Mouse (Mus musculus) kidney, adult 11 months (tissue): ENCODE data around the gene Cfap299.
A peak's percentile ranks its signal among the peaks of the same experiment; 100 is the strongest.
"Not testable (repeated sequence)": the region's sequence is repeated elsewhere in the genome, so short reads cannot be mapped to it uniquely, and the experiment has no call there.

ENCODE experiments used
- DNase-seq: peaks from one replicate; pipeline ENCODE4 v3.0.0; 2022

Gene Cfap299

GRCm38 (mm10) chr5:98550285-98550684, 221.2 kb downstream of the Cfap299 start:
- no peak for DNase-seq

- no peak for DNase-seq
These were observed 221.8 kb downstream of the Cfap299 start for GRCm38 (mm10) chr5:98550873-98551272.

- DNase-seq: no peak
These were observed 223.3 kb downstream of the Cfap299 start, which contains the start of gene Gm11111 for GRCm38 (mm10) chr5:98552395-98552794. TSS of gene Gm11111 (plus strand) at chr5:98552695.

DNA sequence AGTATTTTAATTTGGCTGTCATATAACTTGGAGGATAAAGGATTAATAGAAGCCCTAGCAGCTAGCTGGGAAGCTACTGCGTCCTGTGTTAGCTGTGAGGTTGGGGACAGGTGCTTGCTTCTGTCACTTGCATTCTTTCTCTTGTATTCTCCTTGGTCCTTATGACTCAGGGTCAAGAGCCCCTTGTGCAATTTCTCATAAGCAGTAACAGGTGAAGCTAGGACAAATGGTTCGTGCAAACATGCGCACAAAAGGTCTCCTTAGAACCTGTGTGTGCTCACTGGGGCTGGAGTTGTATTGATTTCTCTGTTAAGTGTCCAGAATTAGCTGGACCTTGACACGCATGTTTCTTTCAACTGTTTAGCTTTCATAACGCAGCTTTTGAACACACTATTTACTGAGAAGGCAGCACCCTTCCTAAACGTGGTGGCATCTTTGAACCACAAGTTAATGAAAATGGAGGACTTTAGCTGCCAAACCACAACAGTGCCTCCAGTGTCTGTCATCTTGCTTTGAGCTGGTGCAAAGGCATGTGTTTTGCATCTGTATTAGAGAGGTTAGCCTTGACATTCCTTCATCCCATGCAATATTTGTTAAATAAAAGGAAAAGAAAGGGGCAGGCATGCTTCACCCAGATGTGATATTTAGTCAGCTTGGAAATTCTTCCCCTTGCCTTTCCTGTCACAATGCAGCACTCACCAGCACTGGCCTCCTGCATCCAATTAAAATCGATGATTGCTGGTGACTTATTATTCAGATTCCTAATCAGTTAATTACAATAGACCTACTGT, 223.9 kb downstream of the Cfap299 start:
- DNase-seq: no peak

DNA sequence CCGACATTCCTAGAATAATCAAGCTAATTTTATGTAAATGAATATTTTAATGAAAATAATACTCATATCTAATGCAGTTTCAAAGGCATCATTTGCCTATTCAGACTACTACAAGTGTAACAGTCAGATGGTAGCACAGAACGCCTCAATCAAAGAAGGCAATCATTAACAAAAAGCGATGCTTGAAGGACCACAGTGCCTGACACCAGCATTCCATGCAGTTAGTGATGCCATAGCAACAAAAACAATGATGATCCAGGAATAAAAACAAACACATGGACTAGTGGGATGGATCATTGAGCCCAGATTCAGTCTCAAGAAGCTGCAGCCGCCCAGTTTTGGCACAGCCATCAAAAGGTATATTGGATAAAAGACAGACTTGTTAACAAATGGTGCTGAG, 232.2 kb downstream of the Cfap299 start:
- peak; percentile 10 for DNase-seq

- DNase-seq: no peak
These were observed 233.7 kb downstream of the Cfap299 start for GRCm38 (mm10) chr5:98562806-98563205.

- DNase-seq: no peak
These were observed 234.7 kb downstream of the Cfap299 start for GRCm38 (mm10) chr5:98563801-98564200.

DNA sequence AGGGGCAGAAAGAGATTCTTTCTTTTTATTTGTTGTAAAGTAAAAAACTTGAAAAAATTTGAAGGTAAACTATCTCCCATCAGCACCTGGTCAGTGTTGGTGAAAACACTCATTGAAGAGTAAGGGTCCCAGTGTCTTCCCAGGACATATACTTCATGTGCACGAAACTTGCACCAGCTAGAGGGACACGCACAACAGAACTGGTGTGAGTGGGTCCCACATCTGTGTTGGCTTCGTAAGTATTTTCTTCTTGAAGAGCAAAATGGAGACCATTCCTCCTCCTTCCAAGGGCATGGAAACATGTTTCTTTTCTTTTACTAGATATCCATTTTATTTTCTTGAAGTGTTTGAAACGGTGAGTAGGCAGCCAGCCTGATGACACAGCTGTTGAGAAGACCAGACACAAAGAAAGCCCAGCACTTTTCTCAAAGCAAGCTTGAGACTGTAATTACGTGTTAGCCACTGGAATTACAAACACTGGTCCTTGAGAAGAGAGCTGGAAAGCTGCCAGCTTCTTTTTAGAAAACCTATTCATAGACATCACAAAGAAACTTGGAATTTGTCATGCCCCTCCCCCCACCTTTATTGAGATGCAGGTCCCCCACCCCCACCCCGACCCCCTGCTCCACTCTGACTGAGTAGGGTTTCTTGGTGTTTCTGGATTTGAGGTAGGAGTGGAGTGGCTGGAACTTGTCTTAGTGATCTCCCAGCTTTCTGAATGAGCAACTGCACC, 237.5 kb downstream of the Cfap299 start:
- no peak for DNase-seq

GRCm38 (mm10) chr5:98568481-98568880, 239.4 kb downstream of the Cfap299 start:
- no peak for DNase-seq

GRCm38 (mm10) chr5:98569029-98569513, 240.0 kb downstream of the Cfap299 start:
- DNase-seq: no peak

DNA sequence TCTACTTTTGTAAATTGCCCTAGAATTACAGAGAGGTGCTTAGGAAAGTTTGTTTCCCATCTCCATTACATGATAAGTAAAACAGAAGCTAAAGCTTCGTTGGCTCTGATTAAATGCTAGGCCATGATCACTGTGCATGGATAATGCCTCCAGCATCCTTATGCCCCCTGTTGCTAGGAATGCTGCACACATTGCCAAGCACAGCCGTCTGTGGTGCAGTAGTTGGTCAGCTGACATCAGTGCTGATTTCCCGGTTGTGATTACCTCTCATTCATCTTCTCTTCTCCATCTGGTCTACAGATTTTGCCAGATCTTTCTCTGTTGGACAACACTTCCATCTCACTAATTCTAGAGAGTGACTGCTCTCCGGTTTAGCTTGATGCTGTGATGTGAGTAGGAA, 243.3 kb downstream of the Cfap299 start:
- DNase-seq: no peak

DNA sequence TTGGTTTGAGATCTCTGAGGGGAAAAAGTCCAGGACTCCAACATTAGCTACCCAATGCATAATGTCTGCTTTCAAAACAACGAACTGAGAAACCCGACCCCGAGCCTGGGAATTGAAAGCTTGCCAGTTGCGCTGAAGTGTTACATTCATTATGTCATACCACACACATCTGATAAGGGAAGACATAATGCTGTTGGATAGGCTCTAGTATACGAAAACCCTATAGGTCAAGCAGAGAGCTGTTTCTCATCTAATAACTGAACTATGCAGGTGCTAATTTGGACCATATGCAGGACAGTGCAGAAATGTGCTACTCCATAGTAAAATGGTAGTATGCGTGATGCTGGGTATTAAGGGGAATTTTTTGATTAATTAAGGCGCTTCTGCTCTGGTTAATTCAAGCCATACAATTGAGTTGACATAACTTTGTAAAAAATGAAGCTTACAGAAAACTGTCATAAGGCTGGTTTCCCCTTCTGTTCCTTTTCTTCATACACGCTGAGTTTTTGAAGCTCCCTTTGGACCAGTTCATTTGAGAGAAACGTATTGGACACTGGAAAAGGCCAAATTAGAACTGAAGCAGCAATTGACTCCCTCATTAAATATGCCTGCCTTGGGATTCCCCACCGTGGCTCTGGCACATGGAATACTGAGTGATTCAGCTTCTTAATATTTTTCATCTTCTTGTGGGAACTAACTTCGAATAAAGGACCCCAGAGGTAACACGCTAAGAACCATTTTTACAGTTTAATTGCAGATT, 245.8 kb downstream of the Cfap299 start:
- no peak for DNase-seq

- DNase-seq: no peak
These were observed 246.3 kb downstream of the Cfap299 start for GRCm38 (mm10) chr5:98575471-98575834.

DNA sequence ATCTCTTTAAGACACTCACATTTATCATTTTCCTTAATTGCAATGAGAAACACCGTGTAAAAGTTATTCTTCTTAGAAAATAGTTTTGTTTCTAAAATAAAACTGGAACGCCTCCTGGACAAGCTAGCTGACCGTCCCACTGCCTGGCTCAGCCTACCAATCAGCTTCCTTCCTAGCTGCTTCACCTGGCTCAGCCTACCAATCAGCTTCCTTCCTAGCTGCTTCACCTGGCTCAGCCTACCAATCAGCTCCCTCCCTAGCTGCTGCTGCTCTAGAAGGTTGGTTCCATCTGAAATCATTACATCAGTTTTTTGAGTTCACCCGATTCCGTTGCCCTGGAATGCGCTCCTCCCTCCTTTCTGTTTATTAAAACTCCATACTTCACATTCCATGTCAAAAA, 247.4 kb downstream of the Cfap299 start:
- not testable (repeated sequence) for DNase-seq

- no peak for DNase-seq
These were observed 249.3 kb downstream of the Cfap299 start for GRCm38 (mm10) chr5:98578398-98578797.

GRCm38 (mm10) chr5:98580811-98581210, 251.7 kb downstream of the Cfap299 start:
- no peak for DNase-seq

GRCm38 (mm10) chr5:98582051-98582450, 252.9 kb downstream of the Cfap299 start:
- DNase-seq: no peak

DNA sequence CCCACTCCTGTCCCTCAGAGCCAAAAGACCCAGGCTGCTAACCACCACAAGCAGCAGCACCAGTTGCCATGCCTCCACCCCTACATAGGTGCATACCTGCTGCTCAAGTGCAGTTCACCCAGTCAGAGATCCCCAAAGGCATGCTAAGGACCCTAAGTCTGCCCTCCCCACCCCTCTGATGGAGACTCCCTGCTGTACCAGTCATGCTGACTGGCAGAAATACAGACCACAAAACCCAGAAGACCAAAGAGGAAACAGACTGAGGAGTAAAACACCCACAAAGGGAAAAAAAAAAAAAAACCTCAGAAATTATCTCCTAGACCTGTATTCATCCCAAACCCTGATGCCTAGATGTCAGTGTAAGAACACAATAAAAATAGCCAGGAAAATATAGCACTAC, 256.8 kb downstream of the Cfap299 start:
- no peak for DNase-seq

DNA sequence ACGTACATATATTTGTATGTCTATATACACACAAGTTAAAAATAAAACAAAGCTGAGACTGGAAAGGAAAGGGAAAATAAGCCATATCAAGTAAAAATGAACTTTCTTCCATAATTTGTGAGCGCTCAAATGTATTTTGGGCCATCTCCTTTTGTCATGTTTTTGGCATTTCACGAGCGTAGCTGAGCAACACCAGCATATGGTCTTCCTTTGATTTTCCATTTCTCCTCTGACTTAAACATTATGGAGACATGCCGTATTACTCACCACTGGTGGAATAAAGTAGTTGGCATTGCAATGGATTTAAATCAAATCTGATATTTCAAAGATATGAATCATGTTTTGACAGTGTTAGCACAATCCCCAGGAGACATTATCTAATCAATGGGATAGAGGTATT, 284.4 kb downstream of the Cfap299 start:
- no peak for DNase-seq

GRCm38 (mm10) chr5:98616902-98617301, 287.8 kb downstream of the Cfap299 start:
- DNase-seq: no peak

GRCm38 (mm10) chr5:98617416-98617815, 288.3 kb downstream of the Cfap299 start:
- no peak for DNase-seq

DNA sequence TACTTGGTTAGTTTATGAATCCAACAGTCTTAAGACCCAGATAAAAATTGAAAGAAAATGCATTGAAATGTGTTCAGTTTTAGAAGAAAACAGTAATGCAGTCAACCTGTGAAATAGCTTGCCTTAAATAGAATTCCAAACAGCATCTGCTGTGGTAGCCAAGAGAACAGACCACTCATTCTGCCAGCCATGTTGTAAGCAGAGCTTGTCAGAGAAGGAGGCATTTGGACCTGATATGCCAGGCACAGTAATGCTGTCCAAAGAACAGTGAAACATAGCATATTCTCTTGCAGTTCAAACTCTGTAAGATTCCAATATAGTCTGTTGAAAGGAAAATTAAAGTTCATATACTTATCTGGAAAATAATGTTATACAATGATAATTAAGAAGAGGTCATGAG, 321.2 kb downstream of the Cfap299 start:
- DNase-seq: no peak

GRCm38 (mm10) chr5:98651049-98651448, 321.9 kb downstream of the Cfap299 start:
- no peak for DNase-seq
